Mouse (Mus musculus) neutrophil, adult 83 days (primary cell): ENCODE measurements around the gene Gm20888. TPM values are rescaled to one million over a fixed set of nuclear protein-coding genes. Genes with fewer than 3 reads are reported as not detected.

Experiments used
- total RNA-seq, 2 experiments: library from RNA; stranded (reverse); gene quantifications; one replicate each; pipeline ENCODE4 v1.2.4; 2023

Gene Gm20888
- not detected for total RNA-seq

DNA sequence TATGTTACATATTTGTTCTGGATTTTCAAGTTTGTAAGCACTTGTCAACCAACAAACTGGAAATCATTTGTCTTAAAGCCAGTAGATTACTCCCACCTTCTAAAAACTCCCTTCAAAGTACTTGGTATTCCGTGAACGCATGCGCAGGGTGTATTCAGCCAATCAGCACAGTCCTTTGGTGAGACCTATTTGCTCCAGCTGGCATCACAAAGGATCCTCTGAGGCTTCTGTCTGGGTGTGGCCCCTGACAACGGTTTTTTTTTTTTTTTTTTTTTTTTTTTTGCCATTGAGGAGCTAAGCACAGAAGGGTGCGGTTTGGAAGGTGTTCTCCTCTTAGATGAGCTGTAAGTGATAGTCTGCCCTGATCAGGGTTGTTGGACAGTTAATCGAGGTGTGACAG is at the start of gene Gm20888:
Gene Gm20888, plus strand, starts transcription at position 301 of the 400 bp plus-strand sequence.

Other genes with a start within 250 kb of the Gm20888 start
- gene Gm21118, start 168.2 kb upstream of the Gm20888 start, total RNA-seq: not detected
- gene Gm29423, start 138.6 kb upstream of the Gm20888 start, total RNA-seq: not detected
- gene Gm29644, start 138.5 kb upstream of the Gm20888 start, total RNA-seq: not detected